8 mouse cellular contexts compared by ENCODE assay signal in the genomic region with DNA sequence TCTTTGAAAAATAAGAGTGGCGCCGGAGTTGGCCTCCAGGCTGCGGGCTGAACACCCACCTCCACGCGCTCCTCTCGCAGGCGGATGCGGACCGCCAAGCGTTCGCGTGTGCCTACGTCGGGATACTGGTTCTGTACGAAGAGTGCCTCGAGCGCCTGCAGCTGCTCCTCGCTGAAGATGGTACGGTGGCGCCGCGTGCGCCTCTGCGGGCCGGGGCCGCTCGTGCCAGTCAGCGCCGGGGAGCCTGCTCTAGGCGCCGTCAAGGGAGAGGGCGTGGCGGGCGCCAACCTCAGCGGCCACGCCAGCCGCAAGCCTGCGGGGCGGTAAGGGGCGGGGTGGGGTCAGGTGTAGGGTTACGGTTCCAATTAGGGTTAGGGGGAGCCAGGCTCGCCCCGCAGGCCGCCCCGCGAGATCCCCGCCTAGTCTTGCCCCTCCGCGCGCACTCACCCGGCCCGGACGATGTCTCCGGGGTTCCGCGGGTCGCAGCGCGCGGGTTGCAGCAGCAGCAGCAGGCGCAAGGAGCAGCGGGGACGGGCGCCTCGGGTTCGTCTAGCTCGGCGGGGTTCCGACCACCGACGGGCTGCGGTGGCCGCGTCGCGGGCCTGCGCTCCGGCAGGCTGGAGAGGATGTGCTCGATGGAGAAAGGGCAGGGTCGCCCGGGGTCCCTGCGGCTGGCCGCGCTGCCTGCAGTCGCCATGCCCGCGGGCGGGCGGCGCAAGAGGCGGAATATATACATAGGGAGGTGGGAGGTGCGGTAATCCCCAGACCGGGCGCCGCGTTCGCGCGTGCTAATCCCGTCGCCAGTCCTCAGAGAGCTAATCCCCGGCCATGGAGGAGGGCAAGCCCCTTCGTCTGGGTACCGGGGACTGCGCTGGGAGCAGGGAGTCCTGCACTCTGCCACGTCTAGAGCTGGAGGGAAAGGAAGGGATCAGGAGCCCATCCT. TPM values are rescaled to one million over a fixed set of nuclear protein-coding genes. Genes with fewer than 3 reads are reported as not detected.
DNase-seq lines count a peak whose midpoint lies in the region; ATAC-seq and TF ChIP-seq lines count a peak whose summit lies in the region.

A gene (minus strand): TSS at position 753 of the 943 bp plus-strand sequence.

- peak within 1 kb of the TSS; percentile 51 for H3K9ac ChIP-seq in hindbrain, embryonic 12.5 days

- no peaks in the 10 kb centered on the region for H3K9me3 ChIP-seq in hindbrain, embryonic 12.5 days (replicated peaks)

- no peak for DNase-seq in left cerebral cortex, adult 2 months (ENCODE audit: extremely low spot score in 1 of 2, low spot score in 2 of 2)
- no peak for DNase-seq in left cerebral cortex, adult 9 months (ENCODE audit: low spot score in 2 of 2)
- peak; percentile 39 for DNase-seq in embryo, embryonic 10.5 days (ENCODE audit: low spot score)
- DNase-seq in testis, postnatal 14 days (ENCODE audit: low spot score), result peak; percentile 31
- DNase-seq in gastrocnemius, postnatal 4 days (ENCODE audit: low spot score in 2 of 2), result no peak
- no peak for DNase-seq in frontal cortex, postnatal 10 days (ENCODE audit: low spot score in 2 of 2)

- ATAC-seq in hindbrain, embryonic 12.5 days (ENCODE audit: low FRiP score), result no peak
- peak; percentile 43; the same call in 1 of the 2 replicates for ATAC-seq in megakaryocyte-erythroid progenitor cell, adult 5-6 weeks (replicated peaks; ENCODE audit: low FRiP score, low TSS enrichment, poor library complexity, severe bottlenecking)

- no peak for TF ChIP-seq CTCF in left cerebral cortex, adult 2 months (IDR thresholded peaks at IDR 0.05)

- peaks cover 74% of the 10 kb centered on the region for H3K27me3 ChIP-seq in hindbrain, embryonic 12.5 days

- no peak within 1 kb of the TSS for H3K27ac ChIP-seq in left cerebral cortex, adult 2 months
- no peak within 1 kb of the TSS for H3K27ac ChIP-seq in hindbrain, embryonic 12.5 days

- intact Hi-C loops in left cerebral cortex, adult 2 months (cut with DNase I), result no loop called here

- peak within 1 kb of the TSS; percentile 25 for H3K4me3 ChIP-seq in left cerebral cortex, adult 2 months
- peak within 1 kb of the TSS; percentile 35 for H3K4me3 ChIP-seq in hindbrain, embryonic 12.5 days

- WGBS in hindbrain, embryonic 12.5 days, result under 1% methylated on average over 92 of the region's 106 CpGs

- H3K4me1 ChIP-seq in hindbrain, embryonic 12.5 days, result peaks cover 19% of the 10 kb centered on the region

- H3K4me2 ChIP-seq in hindbrain, embryonic 12.5 days (replicated peaks), result peak within 1 kb of the TSS; percentile 55

- no peaks in the 10 kb centered on the region for H3K36me3 ChIP-seq in hindbrain, embryonic 12.5 days

RNA-seq across cellular contexts. Expression of the gene that starts here (rescaled TPM):
- total RNA-seq in left cerebral cortex, adult 2 months (2021), result not detected
- polyA plus RNA-seq in hindbrain, embryonic 12.5 days (2016; fragmentation: Nextera tagmentation; extraction: Ambion mirVana), result 1.1 and 2.6 TPM in 2 replicates
- not detected in 2 replicates for total RNA-seq in megakaryocyte-erythroid progenitor cell, adult 5-6 weeks (2014; fragmentation: Nextera tagmentation)
- total RNA-seq in megakaryocyte-erythroid progenitor cell, adult 5-6 weeks (2017), result not detected in 2 replicates
- total RNA-seq in gastrocnemius, postnatal 4 days (2021), result not detected

Comparison
In these comparisons a context has a peak if more than half of its experiments do, and no peak if none do; other contexts are left out.
1. Peak in ATAC-seq in megakaryocyte-erythroid progenitor cell, adult 5-6 weeks; RNA of the gene not detected or under 1 TPM.
2. DNase-seq: peak in embryo, embryonic 10.5 days (single experiment) and testis, postnatal 14 days (single experiment); none in left cerebral cortex, adult 2 months (0 of 2), left cerebral cortex, adult 9 months (0 of 2), gastrocnemius, postnatal 4 days (0 of 2) and frontal cortex, postnatal 10 days (0 of 2).